Comparison of ENCODE assay signal across 15 mouse cellular contexts in genomic region chr11:107041396-107041795, GRCm38 (mm10). TPM values are rescaled to one million over a fixed set of nuclear protein-coding genes. Genes with fewer than 3 reads are reported as not detected.
DNase-seq lines count a peak whose midpoint lies in the region.
"Had no signal": no experiment of that assay in that cellular context is flagged by ENCODE, and none has a peak within 500 bp of the region (broad histone marks: within the 10 kb centered on the region; RNA-seq: fewer than 3 reads in every experiment).

No protein-coding gene starts in this region.

- peak; percentile 33 for DNase-seq in adrenal gland, postnatal 14 days
- no peak for DNase-seq in adrenal gland, adult 8-10 months
- peak; percentile 85 for DNase-seq in heart, adult 11 months
- no peak for DNase-seq in heart, adult 18-20 months
- peak; percentile 84 for DNase-seq in adipocyte (ENCODE audit: low spot score)
- DNase-seq: adrenal gland, adult 2 months; adrenal gland, postnatal 25 days; B cell, adult 2 months; cerebellum, adult 11 months; cerebellum, adult 18-20 months; cerebellum, adult 8-10 months; cerebellum, adult 9-11 months; cerebellum, postnatal 14 days; cerebellum, postnatal 36 days; forebrain, postnatal 0 days had no signal

RNA-seq across cellular contexts. Expression of gene 1810010H24Rik, which starts 15.9 kb away (rescaled TPM):
- 1.7 and 2.1 TPM in 2 replicates for total RNA-seq in adrenal gland, postnatal 14 days (2021)
- 1 to 10 TPM; 2.2 to 3.7 (median 3.0) TPM for total RNA-seq in adrenal gland, adult 8-10 months (2022)
- total RNA-seq in heart, adult 18-20 months (2021) = 1 to 10 TPM; 1.4 to 3.7 TPM

RNA-seq across cellular contexts. Expression of gene Kpna2, which starts 42.1 kb away (rescaled TPM):
- 42.6 and 55.8 TPM in 2 replicates for total RNA-seq in adrenal gland, postnatal 14 days (2021)
- total RNA-seq in adrenal gland, adult 8-10 months (2022) = 10 to 100 TPM; 20.7 to 37.7 (median 28.8) TPM
- 10 to 100 TPM; 70.1 to 72.1 TPM for total RNA-seq in heart, adult 18-20 months (2021)

Comparison
In these comparisons a context has a peak if more than half of its experiments do, and no peak if none do; other contexts are left out.
1. DNase-seq: peak in adrenal gland, postnatal 14 days (single experiment), heart, adult 11 months (single experiment) and adipocyte (single experiment); none in adrenal gland, adult 8-10 months (single experiment) and heart, adult 18-20 months (0 of 2).